Mouse (Mus musculus) liver, adult 2 months (tissue): ENCODE data around the gene Cfap97d2.

Source experiments
- CTCF ChIP-seq: fragments of 200-500 bp; IDR thresholded peaks from 2 replicates; pipeline ENCODE4 v1.5.1; 2011; ENCODE audit warnings: low read depth, low read length, control low read depth
- POLR2A ChIP-seq: fragments of 200-500 bp; IDR thresholded peaks from 2 replicates; pipeline ENCODE4 v1.6.1; 2011; ENCODE audit warnings: low read length, control low read depth; ENCODE audit not compliant: insufficient read depth; ENCODE audit errors: extremely low read depth

- no peak for TF ChIP-seq CTCF
- TF ChIP-seq POLR2A, result no peak
Measured at GRCm38 (mm10) chr8:13699323-13699949, 6.3 kb upstream of the Cfap97d2 start.
